28 mouse cellular contexts compared by ENCODE assay signal in the genomic region with DNA sequence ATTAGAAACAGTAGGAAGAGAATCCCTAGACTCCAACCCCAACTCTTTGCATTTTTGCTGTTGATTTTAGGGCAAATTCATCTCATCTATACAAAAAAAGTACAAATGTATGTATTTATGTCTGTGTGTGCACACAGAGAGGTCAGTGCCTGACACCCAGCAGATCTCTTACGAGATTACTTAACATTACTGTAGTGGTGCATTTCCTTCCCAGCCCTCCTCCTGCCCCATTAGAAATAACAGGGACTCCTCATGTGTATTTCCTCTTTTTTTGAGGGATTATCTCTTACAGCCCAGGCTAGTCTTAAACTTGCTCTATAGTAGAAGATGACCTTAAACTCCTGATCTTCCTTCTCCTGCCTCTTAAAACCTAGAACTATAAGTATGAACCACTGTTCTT. TPM values are rescaled to one million over a fixed set of nuclear protein-coding genes. Genes with fewer than 3 reads are reported as not detected.
DNase-seq lines count a peak whose midpoint lies in the region; ATAC-seq and TF ChIP-seq lines count a peak whose summit lies in the region.
"Had no signal": no experiment of that assay in that cellular context is flagged by ENCODE, and none has a peak within 500 bp of the region (broad histone marks: within the 10 kb centered on the region; RNA-seq: fewer than 3 reads in every experiment).

No protein-coding gene starts in this region.

- 0 out of 2 replicates have a peak overlapping the region, but pooled peaks have one; percentile 28 for H3K27ac ChIP-seq in macrophage
- no peak overlapping the region for H3K27ac ChIP-seq in hindbrain, embryonic 14.5 days
- H3K27ac ChIP-seq: embryonic facial prominence, embryonic 12.5 days; embryonic facial prominence, embryonic 15.5 days; gastrocnemius, adult 2 months; heart, embryonic 15.5 days; hindbrain, embryonic 10.5 days; hindbrain, embryonic 13.5 days; hindbrain, postnatal 0 days had no signal

- peak; percentile 47; the same call in 1 of the 2 replicates for ATAC-seq in G1E (ENCODE audit: extremely low read depth, insufficient number of reproducible peaks, low FRiP score, poor library complexity, severe bottlenecking)
- ATAC-seq in hindbrain, embryonic 14.5 days (ENCODE audit: low FRiP score) = no peak
- ATAC-seq: forebrain, embryonic 14.5 days; forebrain, postnatal 0 days; hindbrain, postnatal 0 days; inflammation-experienced regulatory T-cells, adult 6 months; intestine, embryonic 16.5 days; Patski had no signal

- H3K36me3 ChIP-seq in G1E (replicated peaks) (peaks cover 20% of the 10 kb centered on the region), macrophage (ENCODE audit: inconsistent target) (no peaks in the 10 kb centered on the region)
- H3K36me3 ChIP-seq in hindbrain, embryonic 14.5 days (replicated peaks; ENCODE audit: control insufficient read depth, insufficient read depth) = no peaks in the 10 kb centered on the region
- H3K36me3 ChIP-seq: embryonic facial prominence, embryonic 12.5 days; embryonic facial prominence, embryonic 15.5 days; heart, embryonic 15.5 days; hindbrain, embryonic 10.5 days; hindbrain, embryonic 13.5 days had no signal

- H3K4me3 ChIP-seq in G1E (ENCODE audit: low read depth, low read length) (no peak overlapping the region), macrophage (ENCODE audit: inconsistent target) (no peak overlapping the region)
- H3K4me3 ChIP-seq in hindbrain, embryonic 14.5 days (replicated peaks; ENCODE audit: low read length) = no peak overlapping the region
- H3K4me3 ChIP-seq: embryonic facial prominence, embryonic 12.5 days; embryonic facial prominence, embryonic 15.5 days; gastrocnemius, adult 2 months; heart, embryonic 12.5 days; heart, embryonic 15.5 days; hindbrain, embryonic 10.5 days; hindbrain, embryonic 13.5 days had no signal

- no peaks in the 10 kb centered on the region for H3K27me3 ChIP-seq in G1E (ENCODE audit: insufficient read depth, low read length)
- H3K27me3 ChIP-seq in hindbrain, embryonic 14.5 days (ENCODE audit: control insufficient read depth, insufficient read depth, low read length) = no peaks in the 10 kb centered on the region
- H3K27me3 ChIP-seq: embryonic facial prominence, embryonic 12.5 days; embryonic facial prominence, embryonic 15.5 days; heart, embryonic 12.5 days; heart, embryonic 15.5 days; hindbrain, embryonic 13.5 days; Patski had no signal

- peaks cover 99% of the 10 kb centered on the region for H3K79me2 ChIP-seq in macrophage (ENCODE audit: inconsistent target)

- 13% methylated on average over 1 of the region's 1 CpGs for WGBS in macrophage (ENCODE audit: missing documents)
- WGBS in hindbrain, embryonic 14.5 days = 89% methylated on average over 1 of the region's 1 CpGs

- H3K9me3 ChIP-seq in G1E (replicated peaks) = no peaks in the 10 kb centered on the region
- no peaks in the 10 kb centered on the region for H3K9me3 ChIP-seq in hindbrain, embryonic 14.5 days (ENCODE audit: control insufficient read depth, low read length)
- H3K9me3 ChIP-seq: embryonic facial prominence, embryonic 12.5 days; embryonic facial prominence, embryonic 15.5 days; heart, embryonic 12.5 days; heart, embryonic 15.5 days; hindbrain, embryonic 10.5 days; hindbrain, embryonic 13.5 days had no signal

- H3K9ac ChIP-seq in hindbrain, embryonic 14.5 days = no peak overlapping the region
- H3K9ac ChIP-seq: embryonic facial prominence, embryonic 12.5 days; embryonic facial prominence, embryonic 15.5 days; forebrain, postnatal 0 days; heart, embryonic 12.5 days; heart, embryonic 15.5 days; hindbrain, embryonic 13.5 days had no signal

- H3K4me1 ChIP-seq in G1E (ENCODE audit: insufficient read depth, low read depth, low read length) = peaks cover 25% of the 10 kb centered on the region
- H3K4me1 ChIP-seq in hindbrain, embryonic 14.5 days (replicated peaks; ENCODE audit: control insufficient read depth, insufficient read depth, low read length) = no peaks in the 10 kb centered on the region
- H3K4me1 ChIP-seq: embryonic facial prominence, embryonic 15.5 days; hindbrain, embryonic 10.5 days; hindbrain, embryonic 13.5 days had no signal

- no peak for TF ChIP-seq CTCF in G1E (IDR thresholded peaks at IDR 0.05; ENCODE audit: low read depth, low read length)

- H3K4me2 ChIP-seq in hindbrain, embryonic 14.5 days (replicated peaks) = no peak overlapping the region
- H3K4me2 ChIP-seq: embryonic facial prominence, embryonic 12.5 days; embryonic facial prominence, embryonic 15.5 days; heart, embryonic 12.5 days; heart, embryonic 15.5 days; hindbrain, embryonic 13.5 days had no signal

- DNase-seq in G1E (ENCODE audit: low spot score) (no peak), MEL-GATA-1-ER (ENCODE audit: extremely low read depth, low read depth) (peak; percentile 47)
- no peak for DNase-seq in thymus, postnatal 10 days (ENCODE audit: low spot score in 2 of 2)
- no peak for DNase-seq in adrenal gland, adult 18-20 months (ENCODE audit: low spot score in 2 of 2)
- DNase-seq in hindbrain, embryonic 14.5 days (ENCODE audit: low spot score) = no peak
- DNase-seq: adrenal gland, adult 2 months; adrenal gland, postnatal 25 days; cerebellum, adult 18-20 months; cerebellum, adult 9-11 months; cerebellum, postnatal 25 days; forebrain, postnatal 0 days; gastrocnemius, adult 2 months; gastrocnemius, postnatal 14 days; heart, postnatal 10 days; heart, postnatal 36 days; kidney, adult 18-20 months had no signal

RNA-seq across cellular contexts. Expression of a gene that starts 13.7 kb away (rescaled TPM):
- 34.2 and 44.3 TPM in 2 replicates for total RNA-seq in G1E (2014; fragmentation: Nextera tagmentation)
- total RNA-seq in G1E (2017) = 28.2 and 28.4 TPM in 2 replicates
- 4.5 and 6.8 TPM in 2 replicates for polyA plus RNA-seq in G1E (2012)
- total RNA-seq in macrophage (2018; cell fraction: chromatin; rRNA removed) = 100 to 1,000 TPM in 2 of 26 experiments, 10 to 100 TPM in 24; 23.3 to 105 (median 51.8) TPM
- 10 to 100 TPM; 10.9 to 31.1 (median 16.0) TPM for total RNA-seq in macrophage (2018; cell fraction: cytosol; rRNA removed)
- total RNA-seq in macrophage (2018; cell fraction: nucleus; rRNA removed) = 10 to 100 TPM; 19.5 to 90.1 (median 47.2) TPM
- polyA plus RNA-seq in macrophage (2018) = 17.2 to 23.4 TPM (median 22.4 TPM) in 3 replicates
- total RNA-seq in adrenal gland, adult 18-20 months (2021) = 10 to 100 TPM; 10.0 to 11.3 TPM
- polyA plus RNA-seq in hindbrain, embryonic 14.5 days (2014; fragmentation: Nextera tagmentation; extraction: Ambion mirVana) = 36.2 and 42.7 TPM in 2 replicates

RNA-seq across cellular contexts. Expression of a gene that starts 24.9 kb away (rescaled TPM):
- total RNA-seq in G1E (2014; fragmentation: Nextera tagmentation) (111 and 115 TPM in 2 replicates), G1E (2017) (53.7 and 59.8 TPM in 2 replicates)
- polyA plus RNA-seq in G1E (2012) (30.9 and 34.5 TPM in 2 replicates), macrophage (2018) (56.0 to 89.0 TPM (median 56.6 TPM) in 3 replicates)
- 10 to 100 TPM in 14 of 26 experiments, 1 to 10 TPM in 12; 3.3 to 20.5 (median 10.6) TPM for total RNA-seq in macrophage (2018; cell fraction: chromatin; rRNA removed)
- total RNA-seq in macrophage (2018; cell fraction: cytosol; rRNA removed) = 10 to 100 TPM; 50.2 to 79.6 (median 63.8) TPM
- total RNA-seq in macrophage (2018; cell fraction: nucleus; rRNA removed) = 10 to 100 TPM in 24 of 26 experiments, 1 to 10 TPM in 2; 9.1 to 43.2 (median 26.7) TPM
- 10 to 100 TPM; 95.1 to 98.0 TPM for total RNA-seq in adrenal gland, adult 18-20 months (2021)
- 176 and 190 TPM in 2 replicates for polyA plus RNA-seq in hindbrain, embryonic 14.5 days (2014; fragmentation: Nextera tagmentation; extraction: Ambion mirVana)
